Mouse (Mus musculus): Measurements from ENCODE around the gene Lhx4. TPM values are rescaled to one million over a fixed set of nuclear protein-coding genes. Genes with fewer than 3 reads are reported as not detected.

Gene Lhx4
- polyA plus RNA-seq (2012; rRNA removed): 1.1 and 2.0 TPM in 2 replicates

DNA sequence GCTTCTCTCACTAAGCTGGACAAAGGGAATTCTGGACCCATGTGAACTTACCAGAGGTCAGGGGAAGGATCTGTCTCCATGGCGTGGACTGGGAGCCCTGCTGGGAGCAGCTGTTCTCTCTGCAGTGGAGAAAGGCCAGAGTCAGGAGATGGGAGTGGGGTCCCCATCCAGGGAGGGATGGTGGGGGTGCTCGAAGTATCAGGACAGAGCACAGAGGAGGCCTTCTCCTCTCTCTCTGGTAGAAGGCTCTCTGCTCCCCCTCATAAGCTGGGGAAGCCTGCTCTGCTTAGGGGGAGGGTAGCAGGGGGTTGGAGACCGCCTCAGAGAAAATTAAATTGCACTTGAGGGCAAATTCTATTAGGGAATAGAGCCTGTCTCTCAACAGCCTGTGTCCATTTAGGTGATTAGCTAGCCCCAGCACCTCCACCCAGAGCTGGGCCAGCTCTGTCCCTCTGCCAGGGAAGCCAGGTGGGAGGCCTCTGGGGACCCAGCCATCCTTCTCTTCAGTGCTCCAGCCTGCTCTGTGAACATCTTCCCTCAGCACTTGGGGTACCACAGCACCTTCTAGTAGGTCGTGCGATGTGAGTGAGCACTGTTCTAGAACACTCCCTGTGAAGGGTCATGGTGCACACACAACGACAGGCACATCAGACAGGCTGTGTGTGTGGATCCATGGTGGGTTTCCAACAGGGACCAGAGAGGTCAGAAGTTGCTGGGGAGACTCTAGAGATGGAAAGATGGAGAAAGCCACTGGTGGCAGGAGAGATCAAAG lies at the start of gene Lhx4:
Gene Lhx4, minus strand, starts transcription at position 201 of the 772 bp plus-strand sequence.

Other genes starting within 250 kb of the Lhx4 start
- 91.0 and 97.7 TPM in 2 replicates for gene Acbd6, start 193.6 kb downstream of the Lhx4 start, polyA plus RNA-seq (2012; rRNA removed)
- gene Qsox1, start 61.2 kb upstream of the Lhx4 start, polyA plus RNA-seq (2012; rRNA removed): 31.7 and 38.4 TPM in 2 replicates
- 12.0 and 12.1 TPM in 2 replicates for gene Cep350, start 221.6 kb upstream of the Lhx4 start, polyA plus RNA-seq (2012; rRNA removed)

Measured in central nervous system, embryonic 14 days (tissue).